Mouse (Mus musculus): ENCODE results near the gene Vmn1r42. TPM values are rescaled to one million over a fixed set of nuclear protein-coding genes. Genes with fewer than 3 reads are reported as not detected.
A peak's percentile ranks its signal among the peaks of the same experiment; 100 is the strongest.
"Not testable (repeated sequence)": the region's sequence is repeated elsewhere in the genome, so short reads cannot be mapped to it uniquely, and the experiment has no call there.

Gene Vmn1r42
- polyA plus RNA-seq (2021) = 0.10 TPM

GRCm38 (mm10) chr6:89876313-89876712 is at the start of gene Vmn1r42, which contains the start of gene Vmn1r43:
TSS of gene Vmn1r42 (minus strand) at chr6:89876413.
TSS of gene Vmn1r43 (minus strand) at chr6:89876413.
- POLR2A ChIA-PET; ATAC-seq; DNase-seq (ENCODE audit: low read depth, low spot score); CTCF ChIA-PET; H3K27me3 ChIP-seq; in situ Hi-C loops (cut with MboI; ENCODE audit: low pct_unique_long_range_greater_than_20kb): not testable (repeated sequence)

GRCm38 (mm10) chr6:89883812-89884211 is 7.6 kb upstream of the Vmn1r42 start:
- H3K27me3 ChIP-seq = no peaks in the 10 kb centered on the region
- ChIA-PET CTCF (interaction anchor here (2.0 kb wide), 1 partner anchor 12 kb away, joined by 4 read pairs; no protein-coding TSS in a partner anchor), POLR2A (no interaction called here)
- no peak for TF ChIP-seq CTCF (IDR thresholded peaks at IDR 0.05)
- DNase-seq (ENCODE audit: low read depth, low spot score) (no peak), ATAC-seq (no peak)
- in situ Hi-C loops (cut with MboI; ENCODE audit: low pct_unique_long_range_greater_than_20kb) = no loop called here

- no peak for TF ChIP-seq CTCF (IDR thresholded peaks at IDR 0.05)
- ATAC-seq (no peak), DNase-seq (ENCODE audit: low read depth, low spot score) (no peak)
- POLR2A ChIA-PET = no interaction called here
- CTCF ChIA-PET = interaction anchor here (2.0 kb wide), 1 partner anchor 13 kb away, joined by 4 read pairs; no protein-coding TSS in a partner anchor
- H3K27me3 ChIP-seq = no peaks in the 10 kb centered on the region
- in situ Hi-C loops (cut with MboI; ENCODE audit: low pct_unique_long_range_greater_than_20kb) = no loop called here
Observed at GRCm38 (mm10) chr6:89883360-89883759, 7.1 kb upstream of the Vmn1r42 start, which contains the start of gene Vmn1r44. TSS of gene Vmn1r44 (plus strand) at chr6:89883660.

- ChIA-PET CTCF (interaction anchor here (0.9 to 1.3 kb wide), 3 partner anchors 8 to 173 kb away, joined by 3 to 4 read pairs (median 3); no protein-coding TSS in a partner anchor), POLR2A (no interaction called here)
- ATAC-seq (no peak), DNase-seq (ENCODE audit: low read depth, low spot score) (peak; percentile 64)
- H3K27me3 ChIP-seq = no peaks in the 10 kb centered on the region
- in situ Hi-C loops (cut with MboI; ENCODE audit: low pct_unique_long_range_greater_than_20kb) = no loop called here
- TF ChIP-seq CTCF (IDR thresholded peaks at IDR 0.05) = peak; percentile 14
Observed at GRCm38 (mm10) chr6:89880867-89881266, 4.7 kb upstream of the Vmn1r42 start.

- in situ Hi-C loops (cut with MboI; ENCODE audit: low pct_unique_long_range_greater_than_20kb) = no loop called here
- no peaks in the 10 kb centered on the region for H3K27me3 ChIP-seq
- TF ChIP-seq CTCF (IDR thresholded peaks at IDR 0.05) = no peak
- ChIA-PET CTCF (no interaction called here), POLR2A (no interaction called here)
- ATAC-seq (no peak), DNase-seq (ENCODE audit: low read depth, low spot score) (no peak)
Observed at GRCm38 (mm10) chr6:89876963-89877362, 750 bp upstream of the Vmn1r42 start.

- in situ Hi-C loops (cut with MboI; ENCODE audit: low pct_unique_long_range_greater_than_20kb) = no loop called here
- ATAC-seq = no peak
- CTCF ChIA-PET = interaction anchor here (1.4 kb wide), 1 partner anchor 12 kb away, joined by 4 read pairs; no protein-coding TSS in a partner anchor
Observed at GRCm38 (mm10) chr6:89867976-89868375, 8.2 kb downstream of the Vmn1r42 start.

GRCm38 (mm10) chr6:89867276-89867675 is 8.9 kb downstream of the Vmn1r42 start:
- no peak for TF ChIP-seq CTCF (IDR thresholded peaks at IDR 0.05)
- DNase-seq (ENCODE audit: low read depth, low spot score) (peak; percentile 50), ATAC-seq (peak; percentile 26)
- CTCF ChIA-PET = interaction anchor here (1.4 kb wide), 1 partner anchor 13 kb away, joined by 4 read pairs; no protein-coding TSS in a partner anchor
- POLR2A ChIA-PET = no interaction called here
- H3K27me3 ChIP-seq = no peaks in the 10 kb centered on the region
- in situ Hi-C loops (cut with MboI; ENCODE audit: low pct_unique_long_range_greater_than_20kb) = no loop called here

More at GRCm38 (mm10) chr6:89867976-89868375, 8.2 kb downstream of the Vmn1r42 start:
- no peaks in the 10 kb centered on the region for H3K27me3 ChIP-seq
- peak; percentile 37 for DNase-seq (ENCODE audit: low read depth, low spot score)
- POLR2A ChIA-PET = no interaction called here
- TF ChIP-seq CTCF (IDR thresholded peaks at IDR 0.05) = peak; percentile 37

GRCm38 (mm10) chr6:89863792-89864191 is 12.4 kb downstream of the Vmn1r42 start:
- no peaks in the 10 kb centered on the region for H3K27me3 ChIP-seq
- CTCF ChIA-PET = no interaction called here
- DNase-seq (ENCODE audit: low read depth, low spot score) = no peak
- ATAC-seq = no peak
- POLR2A ChIA-PET = no interaction called here
- TF ChIP-seq CTCF (IDR thresholded peaks at IDR 0.05) = no peak
- in situ Hi-C loops (cut with MboI; ENCODE audit: low pct_unique_long_range_greater_than_20kb) = no loop called here

GRCm38 (mm10) chr6:89859839-89860238 is 16.4 kb downstream of the Vmn1r42 start:
- CTCF ChIA-PET = no interaction called here
- H3K27me3 ChIP-seq = no peaks in the 10 kb centered on the region
- DNase-seq (ENCODE audit: low read depth, low spot score) (no peak), ATAC-seq (no peak)
- TF ChIP-seq CTCF (IDR thresholded peaks at IDR 0.05) = no peak
- POLR2A ChIA-PET = no interaction called here
- in situ Hi-C loops (cut with MboI; ENCODE audit: low pct_unique_long_range_greater_than_20kb) = no loop called here

- ChIA-PET CTCF (no interaction called here), POLR2A (no interaction called here)
Observed at GRCm38 (mm10) chr6:89857552-89857951, 18.7 kb downstream of the Vmn1r42 start.

More at GRCm38 (mm10) chr6:89857552-89857951, 18.7 kb downstream of the Vmn1r42 start:
- DNase-seq (ENCODE audit: low read depth, low spot score) = no peak
- in situ Hi-C loops (cut with MboI; ENCODE audit: low pct_unique_long_range_greater_than_20kb) = no loop called here
- no peak for TF ChIP-seq CTCF (IDR thresholded peaks at IDR 0.05)
- no peak for ATAC-seq
- no peaks in the 10 kb centered on the region for H3K27me3 ChIP-seq

Other genes with a start within 250 kb of the Vmn1r42 start
- 26.7 TPM for gene Txnrd3, start 232.4 kb downstream of the Vmn1r42 start, polyA plus RNA-seq (2021)
- 0.14 TPM for gene Vmn1r40, start 168.9 kb downstream of the Vmn1r42 start, polyA plus RNA-seq (2021)
- not detected for gene Vmn1r41, start 135.6 kb downstream of the Vmn1r42 start, polyA plus RNA-seq (2021)
- gene Vmn1r43, start within 50 bp of the Vmn1r42 start, polyA plus RNA-seq (2021) = 0.13 TPM
- gene Vmn1r44, start 7.2 kb upstream of the Vmn1r42 start, polyA plus RNA-seq (2021) = not detected
- not detected for gene Vmn1r45, start 64.2 kb upstream of the Vmn1r42 start, polyA plus RNA-seq (2021)
- gene Vmn1r46, start 92.9 kb upstream of the Vmn1r42 start, polyA plus RNA-seq (2021) = 0.01 TPM
- not detected for gene Vmn1r47, start 139.7 kb upstream of the Vmn1r42 start, polyA plus RNA-seq (2021)
- gene Vmn1r48, start 160.4 kb upstream of the Vmn1r42 start, polyA plus RNA-seq (2021) = not detected
- gene Vmn1r49, start 202.1 kb upstream of the Vmn1r42 start, polyA plus RNA-seq (2021) = not detected
- gene Vmn1r50, start 225.0 kb upstream of the Vmn1r42 start, polyA plus RNA-seq (2021) = not detected
- gene Vmn1r51, start 246.2 kb upstream of the Vmn1r42 start, polyA plus RNA-seq (2021) = not detected